Mouse (Mus musculus) cerebellum, adult 11 months (tissue): ENCODE data around the gene Heatr9.

ENCODE experiments used
- DNase-seq: peaks from one replicate; pipeline ENCODE4 v3.0.0; 2022

Gene Heatr9

DNA sequence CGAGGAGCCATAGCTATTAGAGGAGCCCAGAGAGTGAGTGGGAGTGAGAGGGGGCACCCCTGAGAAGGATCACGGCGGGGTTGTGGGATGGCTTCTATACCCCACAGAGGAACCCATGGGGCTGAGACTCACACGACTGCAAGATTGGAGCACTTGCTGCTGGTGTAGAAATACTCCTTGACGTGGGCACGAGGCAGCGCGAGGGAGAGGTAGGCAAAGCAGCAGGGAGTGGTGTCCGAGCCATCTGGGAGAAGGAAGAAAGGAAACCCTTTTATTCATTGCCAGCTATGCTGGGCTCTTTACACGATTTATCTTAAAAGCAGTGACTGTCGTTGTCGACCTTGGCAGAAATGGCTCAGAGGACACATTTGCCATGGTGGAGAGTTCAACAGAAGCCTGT lies 7.0 kb upstream of the Heatr9 start:
- no peak for DNase-seq

- no peak for DNase-seq
These were observed 3.6 kb downstream of the Heatr9 start for GRCm38 (mm10) chr11:83518371-83518770.

GRCm38 (mm10) chr11:83517153-83517552 lies 4.8 kb downstream of the Heatr9 start:
- no peak for DNase-seq

DNA sequence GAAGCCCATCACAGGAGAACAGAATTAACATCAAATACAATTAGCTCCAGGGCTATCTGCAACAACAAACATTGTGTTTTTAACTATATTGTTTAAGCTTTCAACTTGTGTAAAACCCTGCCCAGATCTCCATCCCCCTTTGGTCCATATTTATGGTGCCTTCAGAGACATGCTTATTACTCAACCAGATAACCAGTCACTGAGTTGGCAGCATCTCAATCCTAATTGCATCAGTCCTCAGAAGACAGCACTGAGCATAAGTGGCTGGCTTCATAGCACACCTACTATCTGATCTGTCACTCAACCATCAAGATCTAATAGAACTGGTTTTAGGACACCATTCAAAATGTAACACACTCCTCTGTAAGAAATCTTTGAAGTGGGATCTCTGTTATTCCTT lies 12.5 kb downstream of the Heatr9 start:
- no peak for DNase-seq

GRCm38 (mm10) chr11:83504308-83504707 lies 17.7 kb downstream of the Heatr9 start:
- DNase-seq = no peak

DNA sequence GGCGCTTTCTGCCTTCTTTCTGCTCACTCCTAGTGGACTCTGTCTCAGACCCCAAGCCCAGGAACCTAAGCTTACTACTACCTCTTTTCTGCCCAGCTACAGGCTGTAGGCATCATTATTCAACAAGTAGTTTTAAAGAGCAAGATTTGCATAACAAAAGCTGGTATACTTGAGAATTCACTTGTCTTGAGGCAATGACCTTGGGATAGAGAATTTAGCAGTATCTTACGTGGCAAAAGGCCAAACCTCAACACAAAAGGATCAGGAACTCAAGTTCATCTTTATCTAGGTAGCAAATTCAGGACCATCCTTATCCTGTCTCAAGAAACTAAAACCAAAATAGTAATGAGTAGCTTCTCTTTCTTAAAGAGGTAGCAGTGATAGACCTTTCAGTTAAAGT lies 26.4 kb downstream of the Heatr9 start:
- DNase-seq = no peak

GRCm38 (mm10) chr11:83491488-83491887 lies 30.5 kb downstream of the Heatr9 start:
- DNase-seq = no peak

- DNase-seq = peak; percentile 28
These were observed 48.5 kb downstream of the Heatr9 start for GRCm38 (mm10) chr11:83473235-83474016.

GRCm38 (mm10) chr11:83472324-83473234 lies 49.4 kb downstream of the Heatr9 start, which contains the start of gene Taf15:
Gene Taf15 (plus strand): TSS chr11:83473086.
- peak; percentile 99 for DNase-seq

- DNase-seq = no peak
These were observed 50.2 kb downstream of the Heatr9 start for GRCm38 (mm10) chr11:83471766-83472165.

DNA sequence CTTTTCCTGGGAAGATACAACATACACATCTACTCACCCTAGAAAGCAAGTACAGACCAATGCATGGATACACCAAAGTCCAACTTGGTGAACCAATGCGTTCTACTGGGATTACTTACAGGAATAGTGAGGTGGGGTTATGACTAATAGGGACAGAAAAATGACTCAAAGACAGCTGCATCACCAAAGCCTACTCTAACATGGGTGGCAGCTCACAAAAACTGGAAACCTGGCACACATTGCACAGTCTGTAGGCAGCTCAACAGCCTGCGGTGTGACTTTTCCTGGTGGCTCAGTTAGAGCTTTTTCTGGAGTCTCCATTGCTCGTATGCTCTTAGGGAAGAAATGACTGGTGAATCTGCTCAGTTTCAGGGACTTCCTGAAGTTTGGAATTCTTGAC lies 53.2 kb downstream of the Heatr9 start:
- no peak for DNase-seq

- peak; percentile 41 for DNase-seq
These were observed 54.8 kb downstream of the Heatr9 start for GRCm38 (mm10) chr11:83467120-83467652.

- DNase-seq = peak; percentile 80
These were observed 56.0 kb downstream of the Heatr9 start for GRCm38 (mm10) chr11:83465976-83466375.

GRCm38 (mm10) chr11:83462711-83463244 lies 59.2 kb downstream of the Heatr9 start, which contains the start of gene Mmp28:
Gene Mmp28 (minus strand): TSS chr11:83463071.
- no peak for DNase-seq
